Mouse (Mus musculus): ENCODE data around the gene Creb5.

DNA sequence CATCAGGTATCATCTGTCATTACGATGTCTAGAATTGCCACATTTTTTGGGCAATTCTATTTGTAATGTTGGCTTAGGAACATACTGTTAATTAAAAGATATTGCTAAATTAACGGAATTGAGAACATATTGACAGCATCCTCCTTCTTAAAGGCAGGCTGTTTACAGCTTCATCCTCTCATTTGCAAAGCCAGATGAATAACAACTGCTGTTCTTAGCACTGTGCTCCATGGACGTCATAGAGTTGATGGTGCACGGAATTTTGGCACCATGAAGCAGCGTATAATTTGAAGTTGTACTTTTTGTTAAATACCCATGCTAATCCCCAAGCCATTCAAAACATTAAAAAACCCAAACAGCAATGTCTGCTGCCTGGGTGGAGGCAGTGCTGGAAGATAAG lies 10.8 kb downstream of the Creb5 start:
- TF ChIP-seq POLR2A (IDR thresholded peaks at IDR 0.05; ENCODE audit: insufficient read depth, low read length) = no peak
- no peak for TF ChIP-seq CTCF (IDR thresholded peaks at IDR 0.05; ENCODE audit: low read depth, low read length)

Measured in ES-Bruce4 (cell line).